Mouse (Mus musculus): Measurements from ENCODE around the gene Melk.

Gene Melk

GRCm38 (mm10) chr4:44327976-44328375 is 27.3 kb downstream of the Melk start:
- DNase-seq: no peak

- DNase-seq: no peak
Measured at GRCm38 (mm10) chr4:44335006-44335405, 34.3 kb downstream of the Melk start.

- DNase-seq: no peak
Measured at GRCm38 (mm10) chr4:44361670-44362069, 61.0 kb downstream of the Melk start.

- DNase-seq: peak; percentile 15
Measured at GRCm38 (mm10) chr4:44363434-44364013, 62.8 kb downstream of the Melk start.

- no peak for DNase-seq
Measured at GRCm38 (mm10) chr4:44392231-44393216, 91.8 kb downstream of the Melk start.

GRCm38 (mm10) chr4:44402607-44403006 is 101.9 kb downstream of the Melk start:
- DNase-seq: peak; percentile 17

GRCm38 (mm10) chr4:44404487-44404886 is 103.8 kb downstream of the Melk start:
- no peak for DNase-seq
